Mouse (Mus musculus): ENCODE measurements around the gene Dip2b.

DNA sequence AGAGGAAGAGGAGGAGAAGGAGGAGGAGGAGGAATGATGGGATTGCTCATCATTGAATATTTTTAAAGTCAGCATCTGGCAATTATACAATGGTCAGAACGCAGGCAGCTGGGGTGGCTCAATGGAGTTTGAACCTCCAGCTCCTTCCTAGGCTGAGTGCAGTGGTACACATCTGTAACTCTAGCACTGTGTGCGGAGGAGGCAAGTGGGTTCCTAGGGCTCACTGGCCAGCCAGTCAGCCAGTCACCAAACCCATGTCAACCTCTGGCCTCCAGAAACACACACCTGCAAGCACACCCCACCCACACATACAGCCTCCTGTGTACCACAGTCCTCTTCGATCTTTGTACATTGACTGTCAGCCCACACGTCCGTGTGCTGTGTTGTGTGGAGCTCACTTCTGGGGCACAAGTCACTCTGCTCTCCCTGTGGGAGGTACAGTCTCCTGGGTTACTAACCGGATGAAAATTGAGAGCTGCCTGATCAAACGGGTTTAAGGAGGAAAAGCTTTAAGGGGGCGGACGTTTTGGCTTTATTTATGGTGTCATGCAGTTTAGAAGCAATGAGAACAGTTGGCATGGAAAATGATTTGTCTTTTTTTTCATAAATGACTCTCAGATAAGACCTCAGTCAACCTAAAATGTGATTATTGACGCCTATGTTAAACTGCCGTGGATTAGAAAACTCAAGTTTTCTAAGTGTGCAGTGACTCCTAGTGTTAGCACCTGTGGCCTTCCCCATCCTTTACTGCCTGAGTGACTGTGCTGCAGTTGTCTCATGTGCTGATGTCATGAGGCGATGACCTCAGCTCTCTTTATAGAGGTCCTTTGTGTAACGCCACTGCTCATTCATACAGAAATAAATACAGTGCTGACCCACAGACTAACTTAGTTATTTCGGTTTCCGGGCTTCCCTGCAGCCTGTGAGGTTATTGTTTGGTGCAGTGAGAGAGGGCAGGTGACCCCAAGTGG is 106.7 kb downstream of the Dip2b start:
- no peak for TF ChIP-seq POLR2A (IDR thresholded peaks at IDR 0.05; ENCODE audit: low read depth, low read length)
- TF ChIP-seq CTCF (conservative IDR thresholded peaks at IDR 0.05; ENCODE audit: insufficient read depth, insufficient read length, low read depth, low read length): no peak
